Mouse (Mus musculus): ENCODE measurements around the gene Krt1. TPM values are rescaled to one million over a fixed set of nuclear protein-coding genes. Genes with fewer than 3 reads are reported as not detected.

The Krt1 gene
- total RNA-seq, 2 experiments from 2014 or later: not detected

DNA sequence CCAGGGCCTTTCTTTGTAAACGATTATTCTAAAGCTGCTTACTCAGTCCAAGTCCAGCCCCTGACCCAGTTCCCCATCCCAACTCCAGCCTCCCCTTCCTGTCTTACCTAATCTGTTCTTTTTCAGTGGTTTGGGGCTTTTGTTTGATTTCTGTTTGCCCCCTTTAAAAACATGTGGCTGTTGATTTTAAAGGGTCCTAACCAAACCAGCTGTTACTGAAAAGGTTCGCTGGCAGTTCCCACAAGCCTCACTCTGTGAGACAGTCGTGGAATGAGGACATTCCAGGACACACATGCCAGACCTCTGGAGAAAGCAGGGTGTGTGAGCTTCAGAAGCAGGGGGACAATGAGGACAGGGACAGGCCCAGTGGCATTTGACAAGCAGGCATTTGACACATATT lies 28.8 kb downstream of the Krt1 start:
- no peak for ATAC-seq (replicated peaks; ENCODE audit: low FRiP score, poor library complexity, severe bottlenecking)

DNA sequence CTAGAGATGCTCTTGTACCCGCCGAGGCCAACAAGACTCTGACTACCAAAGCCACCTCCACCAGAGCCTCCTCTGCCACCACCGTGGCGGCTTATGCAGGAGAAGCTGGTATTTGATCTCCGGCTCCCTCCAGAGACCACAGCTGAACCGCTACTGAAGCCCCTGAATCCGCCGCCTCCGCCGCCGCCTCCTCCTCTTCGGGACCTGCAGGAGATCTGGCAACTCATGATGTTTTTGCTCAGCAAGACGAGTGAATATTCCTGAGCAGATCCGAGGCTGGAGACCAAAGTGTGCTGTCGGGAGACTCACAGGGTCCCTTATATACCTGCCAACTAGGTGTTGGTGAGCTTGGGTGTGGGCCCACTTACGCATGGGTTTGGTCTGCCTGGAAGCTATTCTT lies 32.7 kb downstream of the Krt1 start, which contains the start of gene Krt2:
Gene Krt2, minus strand, starts transcription at position 295 of the 400 bp plus-strand sequence.
- ATAC-seq (replicated peaks; ENCODE audit: low FRiP score, poor library complexity, severe bottlenecking): no peak

DNA sequence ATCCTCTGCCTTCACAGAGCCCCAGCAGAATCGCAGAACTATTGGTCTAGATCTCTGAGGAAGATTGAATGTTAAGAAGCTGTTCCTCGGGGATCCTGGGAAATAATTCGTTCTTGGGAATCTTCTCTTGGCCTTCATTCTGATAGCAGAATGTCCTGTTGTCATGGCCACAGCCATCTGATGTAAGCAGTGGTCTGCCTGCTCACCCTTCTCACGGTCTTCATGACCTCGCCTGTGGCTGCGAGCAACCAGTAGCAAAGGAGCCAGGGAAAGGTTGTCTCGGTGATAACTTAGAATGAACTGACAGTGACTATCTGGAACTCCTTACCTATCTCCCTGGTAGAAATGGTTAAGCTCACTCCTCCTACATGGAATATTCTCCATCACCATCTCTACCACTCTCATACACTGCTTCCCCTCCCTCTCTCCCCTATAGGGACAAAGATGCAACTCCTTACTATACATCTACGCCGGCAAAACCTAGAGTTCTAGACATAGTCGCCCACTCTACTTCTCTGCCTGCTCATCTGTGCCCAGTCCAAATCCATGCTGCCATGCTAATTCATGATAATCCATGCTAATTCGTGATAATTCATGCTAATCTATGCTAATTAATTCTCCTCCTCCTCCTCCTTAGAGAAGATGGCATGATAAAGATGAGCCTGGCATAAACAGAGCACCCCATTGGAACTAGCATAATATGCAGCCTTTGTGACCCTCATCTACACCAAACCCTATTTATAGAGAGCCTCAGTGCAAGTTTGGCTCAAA lies 47.4 kb downstream of the Krt1 start:
- no peak for ATAC-seq (replicated peaks; ENCODE audit: low FRiP score, poor library complexity, severe bottlenecking)

- ATAC-seq (replicated peaks; ENCODE audit: low FRiP score, poor library complexity, severe bottlenecking): no peak
Measured at GRCm38 (mm10) chr15:101802296-101802835, 48.2 kb downstream of the Krt1 start, which contains the start of gene Krt73. Krt73 (minus strand) TSS chr15:101802346.

Other genes with a start within 250 kb of the Krt1 start
- gene Gm5414, start 222.6 kb downstream of the Krt1 start, total RNA-seq (2015; ENCODE audit: low replicate concordance): not detected in 2 replicates
- not detected in 2 replicates for gene Gm5414, start 222.6 kb downstream of the Krt1 start, total RNA-seq (2017; ENCODE audit: low replicate concordance)
- not detected in 2 replicates for gene Gm5478, start 203.4 kb downstream of the Krt1 start, total RNA-seq (2015; ENCODE audit: low replicate concordance)
- not detected in 2 replicates for gene Gm5478, start 203.4 kb downstream of the Krt1 start, total RNA-seq (2017; ENCODE audit: low replicate concordance)
- gene Krt6b, start 170.5 kb downstream of the Krt1 start, total RNA-seq (2015; ENCODE audit: low replicate concordance): not detected in 2 replicates
- not detected in 2 replicates for gene Krt6b, start 170.5 kb downstream of the Krt1 start, total RNA-seq (2017; ENCODE audit: low replicate concordance)
- gene Krt6a, start 156.5 kb downstream of the Krt1 start, total RNA-seq (2015; ENCODE audit: low replicate concordance): not detected in 2 replicates
- not detected in 2 replicates for gene Krt6a, start 156.5 kb downstream of the Krt1 start, total RNA-seq (2017; ENCODE audit: low replicate concordance)
- not detected in 2 replicates for gene Krt5, start 137.9 kb downstream of the Krt1 start, total RNA-seq (2015; ENCODE audit: low replicate concordance)
- not detected in 2 replicates for gene Krt5, start 137.9 kb downstream of the Krt1 start, total RNA-seq (2017; ENCODE audit: low replicate concordance)
- not detected in 2 replicates for gene Krt71, start 107.7 kb downstream of the Krt1 start, total RNA-seq (2015; ENCODE audit: low replicate concordance)
- not detected in 2 replicates for gene Krt71, start 107.7 kb downstream of the Krt1 start, total RNA-seq (2017; ENCODE audit: low replicate concordance)
- gene Krt72, start 64.3 kb downstream of the Krt1 start, total RNA-seq (2015; ENCODE audit: low replicate concordance): not detected in 2 replicates
- gene Krt72, start 64.3 kb downstream of the Krt1 start, total RNA-seq (2017; ENCODE audit: low replicate concordance): not detected in 2 replicates
- not detected in 2 replicates for gene Krt73, start 48.4 kb downstream of the Krt1 start, total RNA-seq (2015; ENCODE audit: low replicate concordance)
- not detected in 2 replicates for gene Krt73, start 48.4 kb downstream of the Krt1 start, total RNA-seq (2017; ENCODE audit: low replicate concordance)
- not detected in 2 replicates for gene Krt2, start 32.6 kb downstream of the Krt1 start, total RNA-seq (2015; ENCODE audit: low replicate concordance)
- gene Krt2, start 32.6 kb downstream of the Krt1 start, total RNA-seq (2017; ENCODE audit: low replicate concordance): not detected in 2 replicates
- gene Krt77, start 18.9 kb upstream of the Krt1 start, total RNA-seq (2015; ENCODE audit: low replicate concordance): not detected in 2 replicates
- gene Krt77, start 18.9 kb upstream of the Krt1 start, total RNA-seq (2017; ENCODE audit: low replicate concordance): not detected in 2 replicates
- not detected in 2 replicates for gene Krt76, start 42.1 kb upstream of the Krt1 start, total RNA-seq (2015; ENCODE audit: low replicate concordance)
- not detected in 2 replicates for gene Krt76, start 42.1 kb upstream of the Krt1 start, total RNA-seq (2017; ENCODE audit: low replicate concordance)
- gene Krt4, start 73.9 kb upstream of the Krt1 start, total RNA-seq (2015; ENCODE audit: low replicate concordance): not detected in 2 replicates
- gene Krt4, start 73.9 kb upstream of the Krt1 start, total RNA-seq (2017; ENCODE audit: low replicate concordance): not detected in 2 replicates
- not detected in 2 replicates for gene Krt79, start 89.5 kb upstream of the Krt1 start, total RNA-seq (2015; ENCODE audit: low replicate concordance)
- gene Krt79, start 89.5 kb upstream of the Krt1 start, total RNA-seq (2017; ENCODE audit: low replicate concordance): not detected in 2 replicates
- not detected in 2 replicates for gene Krt78, start 103.5 kb upstream of the Krt1 start, total RNA-seq (2015; ENCODE audit: low replicate concordance)
- gene Krt78, start 103.5 kb upstream of the Krt1 start, total RNA-seq (2017; ENCODE audit: low replicate concordance): not detected in 2 replicates
- not detected in 2 replicates for gene Krt8, start 153.7 kb upstream of the Krt1 start, total RNA-seq (2015; ENCODE audit: low replicate concordance)
- not detected in 2 replicates for gene Krt8, start 153.7 kb upstream of the Krt1 start, total RNA-seq (2017; ENCODE audit: low replicate concordance)
- gene Krt18, start 177.4 kb upstream of the Krt1 start, total RNA-seq (2015; ENCODE audit: low replicate concordance): 1.7 TPM in 1 of 2 replicates, not detected in the other
- gene Krt18, start 177.4 kb upstream of the Krt1 start, total RNA-seq (2017; ENCODE audit: low replicate concordance): 0.26 TPM in 1 of 2 replicates, not detected in the other
- gene Eif4b, start 223.0 kb upstream of the Krt1 start, total RNA-seq (2015; ENCODE audit: low replicate concordance): 34.2 and 49.9 TPM in 2 replicates
- 89.8 and 92.8 TPM in 2 replicates for gene Eif4b, start 223.0 kb upstream of the Krt1 start, total RNA-seq (2017; ENCODE audit: low replicate concordance)
- gene Tns2, start 249.6 kb upstream of the Krt1 start, total RNA-seq (2015; ENCODE audit: low replicate concordance): 0.36 TPM in 1 of 2 replicates, not detected in the other
- not detected in 2 replicates for gene Tns2, start 249.6 kb upstream of the Krt1 start, total RNA-seq (2017; ENCODE audit: low replicate concordance)